Mouse (Mus musculus): ENCODE data around the gene Cnmd. TPM values are rescaled to one million over a fixed set of nuclear protein-coding genes. Genes with fewer than 3 reads are reported as not detected.

The Cnmd gene
- total RNA-seq, 2 experiments from 2014 or later, result not detected

Other genes starting within 250 kb of the Cnmd start
- gene Kbtbd7, start 235.7 kb downstream of the Cnmd start, total RNA-seq (2014; fragmentation: Nextera tagmentation), result 6.0 and 10.0 TPM in 2 replicates
- 13.9 and 15.7 TPM in 2 replicates for gene Kbtbd7, start 235.7 kb downstream of the Cnmd start, total RNA-seq (2017)
- 0.77 and 1.3 TPM in 2 replicates for gene Kbtbd6, start 210.3 kb downstream of the Cnmd start, total RNA-seq (2014; fragmentation: Nextera tagmentation)
- 6.2 and 7.2 TPM in 2 replicates for gene Kbtbd6, start 210.3 kb downstream of the Cnmd start, total RNA-seq (2017)
- 92.6 and 98.6 TPM in 2 replicates for gene Elf1, start 181.0 kb downstream of the Cnmd start, total RNA-seq (2014; fragmentation: Nextera tagmentation)
- 178 and 188 TPM in 2 replicates for gene Elf1, start 181.0 kb downstream of the Cnmd start, total RNA-seq (2017)
- gene Wbp4, start 180.7 kb downstream of the Cnmd start, total RNA-seq (2014; fragmentation: Nextera tagmentation), result 15.3 and 28.1 TPM in 2 replicates
- gene Wbp4, start 180.7 kb downstream of the Cnmd start, total RNA-seq (2017), result 70.8 and 75.0 TPM in 2 replicates
- 80.8 and 116 TPM in 2 replicates for gene Sugt1, start 74.5 kb downstream of the Cnmd start, total RNA-seq (2014; fragmentation: Nextera tagmentation)
- 92.4 and 133 TPM in 2 replicates for gene Sugt1, start 74.5 kb downstream of the Cnmd start, total RNA-seq (2017)
- gene Pcdh8, start 109.1 kb upstream of the Cnmd start, total RNA-seq (2014; fragmentation: Nextera tagmentation), result not detected in 2 replicates
- not detected in 2 replicates for gene Pcdh8, start 109.1 kb upstream of the Cnmd start, total RNA-seq (2017)